Mouse (Mus musculus) T-helper 1 cell (primary cell): Measurements from ENCODE around the gene Zbtb12.

Source experiments
- in situ Hi-C: fragments of 300-600 bp; cut with MboI, MseI; formaldehyde crosslinking; loops from one replicate; pipeline ENCODE4 v1.15.1; 2025; ENCODE audit warnings: high pct_unique_total_duplicates

The Zbtb12 gene

GRCm38 (mm10) chr17:34865981-34866380, 13.3 kb upstream of the Zbtb12 start:
- in situ Hi-C loops, result no loop called here

GRCm38 (mm10) chr17:34874321-34874720, 5.0 kb upstream of the Zbtb12 start:
- in situ Hi-C loops, result no loop called here

GRCm38 (mm10) chr17:34881166-34881565, 1.9 kb downstream of the Zbtb12 start:
- in situ Hi-C loops, result no loop called here

- in situ Hi-C loops, result no loop called here
These were observed 2.5 kb downstream of the Zbtb12 start, which contains the start of gene Gm20547 for GRCm38 (mm10) chr17:34881683-34882310. Gene Gm20547 (minus strand): TSS chr17:34882042.

GRCm38 (mm10) chr17:34883332-34883731, 4.0 kb downstream of the Zbtb12 start:
- in situ Hi-C loops, result no loop called here

GRCm38 (mm10) chr17:34884704-34885103, 5.4 kb downstream of the Zbtb12 start:
- in situ Hi-C loops, result no loop called here

- in situ Hi-C loops, result no loop called here
These were observed 6.3 kb downstream of the Zbtb12 start for GRCm38 (mm10) chr17:34885615-34886014.

- in situ Hi-C loops, result no loop called here
These were observed 8.7 kb downstream of the Zbtb12 start for GRCm38 (mm10) chr17:34887942-34888341.

- in situ Hi-C loops, result no loop called here
These were observed 10.9 kb downstream of the Zbtb12 start for GRCm38 (mm10) chr17:34890074-34890743.

GRCm38 (mm10) chr17:34891377-34891776, 12.1 kb downstream of the Zbtb12 start:
- in situ Hi-C loops, result no loop called here

- in situ Hi-C loops, result no loop called here
These were observed 14.0 kb downstream of the Zbtb12 start for GRCm38 (mm10) chr17:34893072-34893824.

- in situ Hi-C loops, result no loop called here
These were observed 14.9 kb downstream of the Zbtb12 start for GRCm38 (mm10) chr17:34894074-34894597.

GRCm38 (mm10) chr17:34894801-34895530, 15.7 kb downstream of the Zbtb12 start:
- in situ Hi-C loops, result no loop called here

GRCm38 (mm10) chr17:34895724-34896123, 16.4 kb downstream of the Zbtb12 start:
- in situ Hi-C loops, result no loop called here

- in situ Hi-C loops, result no loop called here
These were observed 17.1 kb downstream of the Zbtb12 start for GRCm38 (mm10) chr17:34896366-34896765.

GRCm38 (mm10) chr17:34897373-34898159, 18.3 kb downstream of the Zbtb12 start:
- in situ Hi-C loops, result no loop called here

GRCm38 (mm10) chr17:34898160-34898586, 18.9 kb downstream of the Zbtb12 start, which contains the start of the genes C2 and Ehmt2:
Gene C2 (minus strand): TSS chr17:34898265.
Gene Ehmt2 (plus strand): TSS chr17:34898469.
- in situ Hi-C loops, result no loop called here

GRCm38 (mm10) chr17:34898706-34899052, 19.4 kb downstream of the Zbtb12 start:
- in situ Hi-C loops, result no loop called here

- in situ Hi-C loops, result no loop called here
These were observed 20.0 kb downstream of the Zbtb12 start for GRCm38 (mm10) chr17:34899053-34899889.

GRCm38 (mm10) chr17:34899890-34900243, 20.6 kb downstream of the Zbtb12 start:
- in situ Hi-C loops, result no loop called here
